Mouse (Mus musculus) embryonic facial prominence, embryonic 14.5 days (tissue): ENCODE measurements around the gene Pygl. TPM values are rescaled to one million over a fixed set of nuclear protein-coding genes. Genes with fewer than 3 reads are reported as not detected.
A peak's percentile ranks its signal among the peaks of the same experiment; 100 is the strongest.

ENCODE experiments used
- ATAC-seq: fragments of 200-750 bp; cut with Nextera tagmentation; 2 replicates; pipeline ENCODE4 v1.8.0; 2017; ENCODE audit warnings: low read depth, moderate number of reproducible peaks, moderate TSS enrichment
- DNase-seq: peaks from one replicate; pipeline ENCODE4 v3.0.0-alpha.2; 2015; ENCODE audit warnings: low spot score
- H3K27ac ChIP-seq: fragments of 300-500 bp; sonication (generic); replicated peaks from 2 replicates; pipeline ENCODE4 v1.5.1; 2014; ENCODE audit warnings: low read depth, mild to moderate bottlenecking, low read length, moderate library complexity
- H3K27me3 ChIP-seq: fragments of 300-500 bp; sonication (generic); replicated peaks from 2 replicates; pipeline ENCODE4 v1.6.1; 2014; ENCODE audit warnings: low read length; ENCODE audit not compliant: control insufficient read depth, insufficient read depth
- H3K36me3 ChIP-seq: fragments of 300-500 bp; sonication (generic); 2 replicates; pipeline ENCODE4 v1.6.1; 2014; ENCODE audit warnings: low read length, mixed read lengths; ENCODE audit not compliant: control insufficient read depth, insufficient read depth
- H3K4me1 ChIP-seq: fragments of 300-500 bp; sonication (generic); 2 replicates; pipeline ENCODE4 v1.6.1; 2014; ENCODE audit warnings: antibody characterized with exemption, low read length; ENCODE audit not compliant: control insufficient read depth, insufficient read depth
- H3K4me2 ChIP-seq: fragments of 300-500 bp; sonication (generic); 2 replicates; pipeline ENCODE4 v1.6.1; 2014; ENCODE audit warnings: low read depth, mild to moderate bottlenecking, low read length, moderate library complexity, mixed read lengths
- H3K4me3 ChIP-seq: fragments of 300-500 bp; sonication (generic); 2 replicates; pipeline ENCODE4 v1.5.1; 2014; ENCODE audit warnings: low read depth, mild to moderate bottlenecking, low read length
- H3K9ac ChIP-seq: fragments of 300-500 bp; sonication (generic); 2 replicates; pipeline ENCODE4 v1.6.1; 2014; ENCODE audit warnings: low read depth, mild to moderate bottlenecking, low read length, moderate library complexity, mixed read lengths
- H3K9me3 ChIP-seq: fragments of 300-500 bp; sonication (generic); 2 replicates; pipeline ENCODE4 v1.6.1; 2016; ENCODE audit warnings: low read length; ENCODE audit not compliant: control insufficient read depth
- WGBS: fragments of 180-500 bp; shearing (Covaris S2); extraction: QIAGEN DNeasy Blood & Tissue Kit; methylation state at CpG from one replicate; pipeline ENCODE4 v1.1.7; 2014; 5-methylcytosine and 5-hydroxymethylcytosine counted together
- polyA plus RNA-seq: library from polyadenylated mRNA; unstranded; fragments of >200 nt; fragmentation: Nextera tagmentation; extraction: Ambion mirVana; gene quantifications from 2 replicates; pipeline ENCODE4 v1.2.1, GENCODE M21; 2014

Pygl gene
- polyA plus RNA-seq, 1 experiment from 2014 or later, result 23.4 TPM

DNA sequence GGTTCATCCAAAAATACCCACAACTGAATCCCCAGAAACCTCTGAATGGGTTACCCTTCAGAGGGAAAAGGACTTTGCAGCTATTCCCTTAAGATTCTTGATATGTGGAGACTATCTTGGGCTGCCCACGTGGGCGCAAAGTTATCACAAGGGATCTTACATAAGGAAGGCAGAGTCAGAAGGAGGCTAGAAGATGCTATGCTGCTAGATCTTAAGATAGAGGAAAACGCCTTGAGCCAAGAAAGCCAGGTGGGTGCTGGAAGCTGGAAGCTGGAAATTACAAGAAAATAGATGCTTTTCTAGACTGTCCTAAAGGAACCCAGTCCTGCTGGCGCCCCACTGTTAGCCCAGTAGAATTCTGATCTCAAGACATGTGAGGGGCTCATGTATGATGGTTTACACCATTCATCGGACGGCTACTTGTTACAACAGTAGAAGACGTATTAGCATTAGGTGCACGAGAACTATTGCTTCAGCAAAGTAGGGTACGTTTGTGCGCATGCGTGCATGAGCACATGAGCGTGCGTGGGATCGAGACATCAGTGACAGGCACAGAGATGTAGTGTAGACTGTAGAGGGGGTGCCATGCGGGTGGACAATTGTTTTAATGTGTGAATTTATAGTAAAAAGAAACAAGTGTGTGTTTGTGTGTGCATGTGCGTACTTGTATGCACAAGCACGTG is 31.1 kb upstream of the Pygl start:
- DNase-seq (no peak), ATAC-seq (no peak)
- H3K9me3 ChIP-seq, result no peaks in the 10 kb centered on the region
- no peak overlapping the region for H3K9ac ChIP-seq
- 87% methylated on average over 17 of the region's 17 CpGs for WGBS
- H3K27me3 ChIP-seq, result no peaks in the 10 kb centered on the region
- H3K27ac ChIP-seq, result no peak overlapping the region
- no peak overlapping the region for H3K4me3 ChIP-seq
- no peaks in the 10 kb centered on the region for H3K4me1 ChIP-seq
- H3K36me3 ChIP-seq, result no peaks in the 10 kb centered on the region
- H3K4me2 ChIP-seq, result no peak overlapping the region

DNA sequence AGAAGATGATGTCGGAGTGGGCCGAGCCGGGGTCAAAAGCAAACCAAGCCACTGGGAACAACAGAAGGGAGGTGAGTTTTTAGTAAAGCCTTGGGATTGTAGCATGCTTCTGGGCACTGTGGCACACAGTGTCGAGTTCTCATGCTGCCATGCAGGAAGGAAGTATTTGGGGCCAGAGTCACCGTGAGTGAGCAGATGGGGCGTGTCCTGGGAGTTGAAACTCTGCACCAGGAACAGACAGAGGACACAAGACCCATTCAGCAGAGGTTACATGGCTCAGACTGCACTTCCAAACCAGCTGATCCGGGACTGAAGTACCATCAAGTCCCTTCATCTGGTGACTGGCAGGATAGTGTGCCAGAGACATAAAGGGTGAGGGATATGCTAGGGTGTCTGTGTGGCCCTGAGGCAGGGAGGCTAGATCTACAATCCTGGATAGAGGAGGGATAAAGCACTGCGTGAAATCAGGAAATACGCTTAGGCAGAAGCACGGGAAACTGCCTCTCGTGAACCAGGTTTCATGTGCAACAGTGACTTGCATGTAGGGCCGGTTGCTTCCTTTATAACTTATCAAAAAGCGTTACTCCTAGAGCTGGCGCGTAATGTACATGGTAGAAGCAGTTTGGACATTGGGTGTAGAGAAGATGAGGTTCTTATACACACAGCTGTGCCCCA is 20.1 kb upstream of the Pygl start:
- H3K27ac ChIP-seq, result no peak overlapping the region
- no peaks in the 10 kb centered on the region for H3K27me3 ChIP-seq
- peaks cover 11% of the 10 kb centered on the region for H3K4me1 ChIP-seq
- no peaks in the 10 kb centered on the region for H3K36me3 ChIP-seq
- H3K9me3 ChIP-seq, result no peaks in the 10 kb centered on the region
- no peak overlapping the region for H3K4me3 ChIP-seq
- DNase-seq (no peak), ATAC-seq (no peak)
- H3K9ac ChIP-seq, result no peak overlapping the region
- no peak overlapping the region for H3K4me2 ChIP-seq
- 56% methylated on average over 15 of the region's 15 CpGs for WGBS

GRCm38 (mm10) chr12:70249616-70250157 is 18.4 kb upstream of the Pygl start:
- no peak overlapping the region for H3K9ac ChIP-seq
- H3K27me3 ChIP-seq, result no peaks in the 10 kb centered on the region
- no peak for DNase-seq
- 84% methylated on average over 10 of the region's 10 CpGs for WGBS
- no peak for ATAC-seq
- no peaks in the 10 kb centered on the region for H3K9me3 ChIP-seq
- H3K4me1 ChIP-seq, result peaks cover 11% of the 10 kb centered on the region
- H3K36me3 ChIP-seq, result no peaks in the 10 kb centered on the region
- H3K4me2 ChIP-seq, result no peak overlapping the region
- no peak overlapping the region for H3K4me3 ChIP-seq
- H3K27ac ChIP-seq, result no peak overlapping the region

- Histone ChIP-seq H3K9ac (no peak overlapping the region), H3K27me3 (no peaks in the 10 kb centered on the region), H3K4me3 (no peak overlapping the region), H3K4me1 (peaks cover 11% of the 10 kb centered on the region), H3K4me2 (no peak overlapping the region), H3K9me3 (no peaks in the 10 kb centered on the region), H3K27ac (no peak overlapping the region), H3K36me3 (no peaks in the 10 kb centered on the region)
- DNase-seq (no peak), ATAC-seq (no peak)
- 49% methylated on average over 15 of the region's 15 CpGs for WGBS
These were observed 16.6 kb upstream of the Pygl start for GRCm38 (mm10) chr12:70247683-70248474.

DNA sequence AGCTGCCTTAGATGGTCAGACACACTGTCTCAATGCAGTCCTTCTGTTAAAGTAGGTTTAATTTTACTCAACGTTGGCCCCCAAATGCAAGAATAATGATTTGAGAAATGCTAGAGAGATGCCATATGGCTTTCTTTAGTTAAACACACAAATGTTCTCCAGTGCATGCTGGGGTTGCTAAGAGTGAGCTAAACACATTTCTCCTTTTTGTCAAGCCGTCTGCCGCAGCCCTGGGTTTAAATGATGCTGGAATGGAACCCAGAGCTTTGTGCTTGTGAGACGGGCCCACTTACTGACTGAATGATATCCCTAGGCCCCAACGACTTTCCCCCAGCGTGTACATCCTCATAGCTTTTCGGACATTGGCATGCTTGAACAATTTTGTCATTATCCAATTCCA is 11.3 kb upstream of the Pygl start:
- Histone ChIP-seq H3K9me3 (no peaks in the 10 kb centered on the region), H3K4me1 (no peaks in the 10 kb centered on the region), H3K36me3 (no peaks in the 10 kb centered on the region), H3K4me3 (no peak overlapping the region), H3K27me3 (no peaks in the 10 kb centered on the region), H3K9ac (no peak overlapping the region), H3K27ac (no peak overlapping the region), H3K4me2 (no peak overlapping the region)
- no peak for DNase-seq
- ATAC-seq, result no peak
- 65% methylated on average over 7 of the region's 7 CpGs for WGBS

DNA sequence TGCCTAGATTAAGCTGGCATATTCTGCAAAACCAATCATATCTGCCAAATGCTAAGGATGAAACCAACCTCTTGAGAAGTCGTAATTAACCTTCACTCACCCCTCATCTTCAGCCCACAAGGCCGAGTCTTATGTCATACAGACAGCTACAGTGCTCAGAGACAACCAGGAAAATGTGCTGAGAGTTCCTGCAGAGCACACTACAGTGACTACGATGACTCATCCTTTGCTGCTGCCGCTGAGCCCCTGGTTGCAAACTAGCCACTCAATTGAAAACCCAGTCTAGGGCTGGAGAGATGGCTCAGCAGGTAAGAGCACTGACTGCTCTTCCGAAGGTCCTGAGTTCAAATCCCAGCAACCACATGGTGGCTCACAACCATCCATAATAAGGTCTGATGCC is 8.5 kb upstream of the Pygl start:
- no peaks in the 10 kb centered on the region for H3K36me3 ChIP-seq
- no peaks in the 10 kb centered on the region for H3K9me3 ChIP-seq
- no peak overlapping the region for H3K9ac ChIP-seq
- H3K27me3 ChIP-seq, result no peaks in the 10 kb centered on the region
- WGBS, result 73% methylated on average over 5 of the region's 5 CpGs
- 0 out of 2 replicates have a peak, but pooled peaks cover 4% of the 10 kb centered on the region for H3K4me1 ChIP-seq
- no peak for ATAC-seq
- H3K4me2 ChIP-seq, result no peak overlapping the region
- H3K4me3 ChIP-seq, result no peak overlapping the region
- DNase-seq, result no peak
- no peak overlapping the region for H3K27ac ChIP-seq

DNA sequence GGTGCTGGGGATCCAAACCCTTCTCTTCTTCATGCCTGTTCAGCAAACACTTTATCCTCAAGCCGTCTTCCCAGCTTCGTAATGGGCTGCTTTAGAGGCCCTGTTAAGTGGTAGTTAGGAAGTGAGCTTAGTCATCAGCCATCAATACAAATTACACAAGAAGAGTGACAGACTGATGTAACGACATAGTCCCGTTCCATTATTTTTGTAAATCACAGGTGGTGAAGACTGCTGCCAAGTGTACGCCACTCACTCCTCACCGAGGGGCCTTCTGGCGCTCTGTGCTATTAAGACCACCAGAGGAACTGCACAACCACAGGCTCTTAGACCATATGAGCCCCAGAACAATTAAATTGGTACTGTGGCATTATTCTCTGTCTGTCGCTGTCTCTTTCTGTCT is 7.3 kb upstream of the Pygl start:
- no peak overlapping the region for H3K4me2 ChIP-seq
- ATAC-seq, result no peak
- no peak overlapping the region for H3K27ac ChIP-seq
- H3K4me3 ChIP-seq, result no peak overlapping the region
- 0 out of 2 replicates have a peak, but pooled peaks cover 4% of the 10 kb centered on the region for H3K4me1 ChIP-seq
- H3K9ac ChIP-seq, result no peak overlapping the region
- 47% methylated on average over 8 of the region's 8 CpGs for WGBS
- H3K9me3 ChIP-seq, result no peaks in the 10 kb centered on the region
- no peaks in the 10 kb centered on the region for H3K27me3 ChIP-seq
- no peaks in the 10 kb centered on the region for H3K36me3 ChIP-seq
- DNase-seq, result no peak

GRCm38 (mm10) chr12:70234938-70235484 is 3.7 kb upstream of the Pygl start:
- ATAC-seq, result peak; percentile 84
- H3K9me3 ChIP-seq, result no peaks in the 10 kb centered on the region

More at GRCm38 (mm10) chr12:70234938-70235484, 3.7 kb upstream of the Pygl start:
- Histone ChIP-seq H3K36me3 (no peaks in the 10 kb centered on the region), H3K4me2 (peak overlapping the region; percentile 79), H3K27me3 (no peaks in the 10 kb centered on the region), H3K4me1 (0 out of 2 replicates have a peak, but pooled peaks cover 4% of the 10 kb centered on the region), H3K27ac (no peak overlapping the region), H3K9ac (peak overlapping the region; percentile 62), H3K4me3 (peak overlapping the region; percentile 37)
- whole genome bisulfite sequencing, result 3% methylated on average over 13 of the region's 13 CpGs
- DNase-seq, result peak; percentile 89
